Mouse (Mus musculus) heart, adult 2 months (tissue): ENCODE measurements around the gene Schip1. TPM values are rescaled to one million over a fixed set of nuclear protein-coding genes. Genes with fewer than 3 reads are reported as not detected.

ENCODE experiments used
- DNase-seq, 2 experiments: peaks; one replicate each; pipeline ENCODE4 v3.0.0; 2021
- H3K27ac ChIP-seq: fragments of 200-600 bp; 2 replicates; pipeline ENCODE4 v1.8.1; 2022
- H3K27me3 ChIP-seq: fragments of 200-500 bp; 2 replicates; pipeline ENCODE4 v1.6.1; 2012; ENCODE audit warnings: mild to moderate bottlenecking, low read length, inconsistent platforms, mixed read lengths; ENCODE audit not compliant: control insufficient read depth, insufficient read depth
- H3K36me3 ChIP-seq: fragments of 200-500 bp; 2 replicates; pipeline ENCODE4 v1.6.1; 2012; ENCODE audit warnings: low read length, inconsistent platforms; ENCODE audit not compliant: control insufficient read depth, insufficient read depth
- H3K4me1 ChIP-seq: fragments of 200-500 bp; 2 replicates; pipeline ENCODE4 v1.6.1; 2011; ENCODE audit warnings: low read length; ENCODE audit not compliant: control insufficient read depth, insufficient read depth
- H3K4me3 ChIP-seq: fragments of 200-600 bp; 2 replicates; pipeline ENCODE4 v1.8.1; 2022
- H3K79me2 ChIP-seq: fragments of 200-500 bp; replicated peaks from 2 replicates; pipeline ENCODE4 v1.6.1; 2012; ENCODE audit warnings: mild to moderate bottlenecking, inconsistent platforms, low read length, moderate library complexity, mixed read lengths; ENCODE audit not compliant: control insufficient read depth, insufficient read depth
- H3K9ac ChIP-seq: fragments of 200-500 bp; 2 replicates; pipeline ENCODE4 v1.6.1; 2012; ENCODE audit warnings: low read depth, mild to moderate bottlenecking, control low read depth, inconsistent platforms, low read length, mixed read lengths
- CTCF ChIP-seq: fragments of 200-600 bp; IDR thresholded peaks from 2 replicates; pipeline ENCODE4 v1.8.1; 2022; ENCODE audit warnings: antibody characterized with exemption, mild to moderate bottlenecking, moderate library complexity
- EP300 ChIP-seq: fragments of 200-500 bp; IDR thresholded peaks from 2 replicates; pipeline ENCODE4 v1.6.1; 2011; ENCODE audit warnings: low read depth, low read length, control low read depth; ENCODE audit not compliant: insufficient read depth
- POLR2A ChIP-seq: fragments of 200-500 bp; IDR thresholded peaks from 2 replicates; pipeline ENCODE4 v1.6.1; 2011; ENCODE audit warnings: mild to moderate bottlenecking, low read depth, low read length, control low read depth; ENCODE audit not compliant: insufficient read depth
- WGBS: fragments of 180-500 bp; shearing (Covaris S2); methylation state at CpG from one replicate; pipeline ENCODE4 v1.1.7; 2018; 5-methylcytosine and 5-hydroxymethylcytosine counted together
- intact Hi-C: fragments of 180-260 bp; cut with DNase I; formaldehyde crosslinking; loops from one replicate; pipeline ENCODE4 v1.15.1; 2025
- polyA plus RNA-seq: library from polyadenylated mRNA; depleted of rRNA; stranded (reverse); fragments of >200 nt; gene quantifications from 2 replicates; pipeline ENCODE4 v1.2.3, GENCODE M21; 2012
- total RNA-seq, 2 experiments: library from RNA; stranded (reverse); gene quantifications; 2 replicates each; pipeline ENCODE4 v1.2.3; 2021

Gene Schip1
- total and polyA plus RNA-seq, 3 experiments = 44.3 to 181 (median 163) TPM

- no peak overlapping the region for H3K4me3 ChIP-seq
- H3K4me1 ChIP-seq = no peaks in the 10 kb centered on the region
- no peak overlapping the region for H3K27ac ChIP-seq
- WGBS = 86% methylated on average over 3 of the region's 3 CpGs
- H3K9ac ChIP-seq = no peak overlapping the region
- intact Hi-C loops = no loop called here
- no peaks in the 10 kb centered on the region for H3K36me3 ChIP-seq
- no peak for DNase-seq
- TF ChIP-seq POLR2A (no peak), EP300 (no peak), CTCF (no peak)
- H3K27me3 ChIP-seq = no peaks in the 10 kb centered on the region
- H3K79me2 ChIP-seq = no peaks in the 10 kb centered on the region
Observed at GRCm38 (mm10) chr3:68385544-68385943, 320.9 kb downstream of the Schip1 start.

GRCm38 (mm10) chr3:68388023-68388422, 323.4 kb downstream of the Schip1 start:
- TF ChIP-seq EP300 = no peak
- no peak for TF ChIP-seq POLR2A
- no peak for TF ChIP-seq CTCF
- H3K4me3 ChIP-seq = no peak overlapping the region
- H3K79me2 ChIP-seq = no peaks in the 10 kb centered on the region
- intact Hi-C loops = no loop called here
- no peaks in the 10 kb centered on the region for H3K4me1 ChIP-seq
- H3K36me3 ChIP-seq = no peaks in the 10 kb centered on the region
- WGBS = 86% methylated on average over 3 of the region's 3 CpGs
- H3K27me3 ChIP-seq = no peaks in the 10 kb centered on the region
- no peak overlapping the region for H3K9ac ChIP-seq
- no peak for DNase-seq
- H3K27ac ChIP-seq = no peak overlapping the region

DNA sequence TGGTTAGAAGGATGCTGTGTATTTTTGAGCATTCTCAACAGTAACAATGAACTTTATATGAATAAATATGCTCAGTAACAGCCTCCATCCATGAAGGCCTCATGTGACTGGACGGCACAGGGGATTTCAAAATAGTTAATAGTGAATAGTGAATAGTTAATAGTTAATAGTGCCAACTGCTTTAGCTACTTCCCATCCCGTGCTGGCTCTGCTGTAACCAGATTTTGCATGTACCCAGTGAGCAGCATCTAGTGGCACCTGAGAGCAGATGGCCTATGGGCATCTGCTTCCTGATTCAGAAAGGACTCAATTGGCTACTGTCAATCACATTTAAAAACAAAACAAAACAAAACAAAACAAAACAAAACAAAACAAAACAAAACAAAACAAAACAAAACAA, 329.0 kb downstream of the Schip1 start:
- no peaks in the 10 kb centered on the region for H3K4me1 ChIP-seq
- no peak for TF ChIP-seq CTCF
- TF ChIP-seq EP300 = no peak
- TF ChIP-seq POLR2A = no peak
- H3K27ac ChIP-seq = no peak overlapping the region
- no peaks in the 10 kb centered on the region for H3K27me3 ChIP-seq
- no peak overlapping the region for H3K4me3 ChIP-seq
- no peaks in the 10 kb centered on the region for H3K79me2 ChIP-seq
- no peaks in the 10 kb centered on the region for H3K36me3 ChIP-seq
- 82% methylated on average over 2 of the region's 2 CpGs for WGBS
- no peak overlapping the region for H3K9ac ChIP-seq
- intact Hi-C loops = no loop called here
- no peak for DNase-seq

DNA sequence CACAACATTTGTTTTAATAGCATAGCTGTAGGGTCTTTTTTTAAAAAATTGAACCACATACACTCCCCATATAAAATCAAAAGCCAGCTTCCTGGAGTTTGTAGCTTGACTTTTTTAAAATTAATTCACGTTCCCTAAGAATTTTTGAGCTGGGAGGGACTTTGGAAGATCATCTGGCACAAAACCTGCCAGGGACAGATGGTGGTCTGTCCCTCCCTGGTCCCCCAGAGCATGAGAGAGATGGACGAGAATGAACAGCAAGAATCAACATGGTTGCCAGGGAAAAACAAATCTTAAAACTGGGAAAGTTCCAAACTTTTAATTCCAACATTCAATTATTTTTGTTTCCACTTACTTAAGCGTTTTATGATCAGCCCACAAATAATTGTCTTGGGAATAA, 334.1 kb downstream of the Schip1 start:
- H3K36me3 ChIP-seq = no peaks in the 10 kb centered on the region
- H3K9ac ChIP-seq = no peak overlapping the region
- intact Hi-C loops = no loop called here
- H3K4me3 ChIP-seq = no peak overlapping the region
- no peak for DNase-seq
- TF ChIP-seq EP300 (no peak), CTCF (no peak), POLR2A (no peak)
- 70% methylated on average over 3 of the region's 3 CpGs for WGBS
- H3K4me1 ChIP-seq = no peaks in the 10 kb centered on the region
- H3K79me2 ChIP-seq = no peaks in the 10 kb centered on the region
- H3K27ac ChIP-seq = no peak overlapping the region
- no peaks in the 10 kb centered on the region for H3K27me3 ChIP-seq

- no peak overlapping the region for H3K9ac ChIP-seq
- H3K27ac ChIP-seq = no peak overlapping the region
- H3K4me1 ChIP-seq = no peaks in the 10 kb centered on the region
- H3K36me3 ChIP-seq = no peaks in the 10 kb centered on the region
- intact Hi-C loops = no loop called here
- no peaks in the 10 kb centered on the region for H3K79me2 ChIP-seq
- no peak for DNase-seq
- 74% methylated on average over 7 of the region's 7 CpGs for WGBS
- TF ChIP-seq CTCF (no peak), EP300 (no peak), POLR2A (no peak)
- H3K4me3 ChIP-seq = no peak overlapping the region
- H3K27me3 ChIP-seq = no peaks in the 10 kb centered on the region
Observed at GRCm38 (mm10) chr3:68400121-68400520, 335.5 kb downstream of the Schip1 start.

GRCm38 (mm10) chr3:68403343-68403742, 338.7 kb downstream of the Schip1 start:
- no peak overlapping the region for H3K9ac ChIP-seq
- no peaks in the 10 kb centered on the region for H3K4me1 ChIP-seq
- no peaks in the 10 kb centered on the region for H3K27me3 ChIP-seq
- no peak for DNase-seq
- H3K79me2 ChIP-seq = no peaks in the 10 kb centered on the region
- WGBS = 56% methylated on average over 4 of the region's 4 CpGs
- no peaks in the 10 kb centered on the region for H3K36me3 ChIP-seq
- no peak overlapping the region for H3K4me3 ChIP-seq
- intact Hi-C loops = no loop called here
- no peak overlapping the region for H3K27ac ChIP-seq
- TF ChIP-seq CTCF (no peak), EP300 (no peak), POLR2A (no peak)
